Mouse (Mus musculus) erythroblast, embryonic 14.5 days (primary cell): ENCODE measurements around the gene Hgfac. TPM values are rescaled to one million over a fixed set of nuclear protein-coding genes. Genes with fewer than 3 reads are reported as not detected.

Experiments used
- H3K27me3 ChIP-seq: 2 replicates; pipeline ENCODE4 v1.6.1; 2012; ENCODE audit warnings: inconsistent platforms; ENCODE audit not compliant: control insufficient read depth
- H3K36me3 ChIP-seq: 2 replicates; pipeline ENCODE4 v1.6.1; 2012; ENCODE audit warnings: mild to moderate bottlenecking, inconsistent platforms; ENCODE audit not compliant: control insufficient read depth
- H3K4me1 ChIP-seq: 2 replicates; pipeline ENCODE4 v1.6.1; 2012; ENCODE audit warnings: inconsistent platforms; ENCODE audit not compliant: control insufficient read depth
- H3K4me3 ChIP-seq: replicated peaks from 2 replicates; pipeline ENCODE3; 2012; ENCODE audit warnings: moderate library complexity, mild to moderate bottlenecking, inconsistent platforms
- H3K9me3 ChIP-seq: 2 replicates; pipeline ENCODE4 v1.6.1; 2012; ENCODE audit warnings: low read length, inconsistent platforms, mixed read lengths; ENCODE audit not compliant: control insufficient read depth
- GATA1 ChIP-seq: IDR thresholded peaks from 2 replicates; pipeline ENCODE4 v1.6.1; 2012; ENCODE audit warnings: low read length, inconsistent platforms, mixed read lengths
- TAL1 ChIP-seq: IDR thresholded peaks from 3 replicates; pipeline ENCODE4 v1.6.1; 2012; ENCODE audit warnings: low read length, inconsistent platforms, mixed read lengths
- polyA plus RNA-seq: library from polyadenylated mRNA; stranded (reverse); fragments of >175 nt; gene quantifications from 2 replicates; pipeline ENCODE4 v1.2.3, GENCODE M21; 2012

Hgfac gene
- polyA plus RNA-seq, 1 experiment, result 0.18 TPM

DNA sequence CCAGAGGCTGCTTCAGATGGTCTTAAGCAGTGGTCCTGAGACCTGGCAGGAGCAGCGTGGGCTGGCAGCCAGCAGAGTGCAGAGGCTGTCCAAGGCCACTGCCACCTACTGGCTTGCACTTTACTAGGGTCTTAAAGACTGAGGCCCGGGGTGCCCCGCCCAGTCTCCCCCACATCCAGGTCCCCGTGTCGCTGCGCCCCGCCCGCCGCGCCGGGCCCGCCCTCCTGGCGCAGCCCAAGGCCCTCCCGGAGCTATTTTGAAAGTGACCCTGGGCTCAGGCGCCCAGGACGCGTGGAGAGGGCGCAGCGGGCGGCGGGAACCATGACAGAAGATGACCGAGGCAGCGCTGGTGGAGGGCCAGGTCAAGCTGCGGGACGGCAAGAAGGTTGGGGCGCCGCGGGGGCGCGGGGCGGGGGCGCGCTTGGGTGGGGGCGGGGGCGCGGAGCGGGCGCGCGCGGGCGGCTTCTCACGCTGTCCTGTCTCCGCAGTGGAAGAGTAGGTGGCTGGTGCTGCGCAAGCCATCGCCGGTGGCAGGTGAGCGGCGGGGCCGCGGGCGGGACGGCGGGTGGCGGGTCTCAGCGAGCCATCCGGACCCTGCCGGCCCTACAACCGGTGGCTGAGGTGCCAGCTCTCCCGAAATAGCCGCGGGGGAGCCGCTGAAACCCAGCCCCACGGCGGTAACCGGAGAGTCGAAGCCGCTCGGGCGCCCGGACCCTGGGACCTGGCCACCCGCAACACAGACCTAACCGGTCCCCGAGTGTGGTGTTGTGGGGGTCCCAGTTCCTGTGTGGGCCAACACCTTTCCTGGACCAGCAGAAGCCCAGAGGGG is 15.5 kb downstream of the Hgfac start, which contains the start of gene Dok7:
Dok7 (plus strand) TSS at position 163 of the 829 bp plus-strand sequence.
- peaks cover 71% of the 10 kb centered on the region for H3K27me3 ChIP-seq
- no peaks in the 10 kb centered on the region; the same call in 1 of the 2 replicates for H3K4me1 ChIP-seq
- no peaks in the 10 kb centered on the region for H3K36me3 ChIP-seq
- H3K4me3 ChIP-seq, result peak within 1 kb of the TSS; percentile 30
- no peaks in the 10 kb centered on the region for H3K9me3 ChIP-seq
- TF ChIP-seq GATA1 (no peak), TAL1 (no peak)

DNA sequence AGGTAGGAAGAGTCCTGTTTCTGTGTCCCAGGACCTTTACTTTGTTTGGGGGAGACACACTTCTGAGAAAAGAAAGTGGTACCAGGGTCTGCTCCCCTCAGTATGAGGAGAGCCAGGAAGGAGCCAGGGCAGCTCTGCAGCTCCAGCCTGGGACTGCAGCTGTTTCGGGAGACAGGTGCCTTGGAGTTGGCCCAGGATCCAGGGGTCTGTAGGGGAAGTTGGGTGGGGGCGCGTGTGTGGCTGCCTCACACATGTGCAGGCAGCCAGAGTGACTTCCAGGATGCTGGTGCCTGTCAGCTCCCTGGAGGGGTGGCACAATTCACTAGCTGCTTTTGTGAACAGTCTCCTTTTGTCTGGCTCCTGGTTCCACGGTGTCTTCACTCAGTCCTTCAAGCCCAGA is 16.3 kb downstream of the Hgfac start:
- Histone ChIP-seq H3K9me3 (no peaks in the 10 kb centered on the region), H3K4me3 (no peak overlapping the region), H3K4me1 (no peaks in the 10 kb centered on the region; the same call in 1 of the 2 replicates), H3K27me3 (peaks cover 67% of the 10 kb centered on the region), H3K36me3 (no peaks in the 10 kb centered on the region)
- no peak for TF ChIP-seq TAL1
- no peak for TF ChIP-seq GATA1

DNA sequence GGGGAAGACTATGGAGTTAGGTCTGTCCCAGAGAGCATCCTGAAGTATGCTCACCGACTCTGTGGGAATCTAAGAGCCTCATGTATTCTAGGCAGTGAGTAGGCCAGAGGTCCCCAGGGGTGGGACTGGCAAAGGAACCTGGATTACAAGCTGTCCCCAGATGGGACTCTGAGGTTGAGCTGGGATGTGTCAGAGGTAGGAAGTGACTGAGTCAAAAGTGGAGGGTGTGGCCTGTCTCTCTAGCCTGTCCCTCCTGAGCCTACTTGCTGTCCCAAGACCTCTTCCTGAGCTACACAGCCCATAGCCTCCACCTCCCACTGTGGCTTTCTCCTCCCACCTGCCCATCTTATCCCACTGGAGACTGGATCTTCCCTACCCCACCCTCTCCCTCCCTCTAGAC is 16.9 kb downstream of the Hgfac start:
- H3K9me3 ChIP-seq, result no peaks in the 10 kb centered on the region
- peaks cover 66% of the 10 kb centered on the region for H3K27me3 ChIP-seq
- H3K36me3 ChIP-seq, result no peaks in the 10 kb centered on the region
- H3K4me3 ChIP-seq, result no peak overlapping the region
- no peak for TF ChIP-seq GATA1
- TF ChIP-seq TAL1, result no peak
- H3K4me1 ChIP-seq, result no peaks in the 10 kb centered on the region; the same call in 1 of the 2 replicates

DNA sequence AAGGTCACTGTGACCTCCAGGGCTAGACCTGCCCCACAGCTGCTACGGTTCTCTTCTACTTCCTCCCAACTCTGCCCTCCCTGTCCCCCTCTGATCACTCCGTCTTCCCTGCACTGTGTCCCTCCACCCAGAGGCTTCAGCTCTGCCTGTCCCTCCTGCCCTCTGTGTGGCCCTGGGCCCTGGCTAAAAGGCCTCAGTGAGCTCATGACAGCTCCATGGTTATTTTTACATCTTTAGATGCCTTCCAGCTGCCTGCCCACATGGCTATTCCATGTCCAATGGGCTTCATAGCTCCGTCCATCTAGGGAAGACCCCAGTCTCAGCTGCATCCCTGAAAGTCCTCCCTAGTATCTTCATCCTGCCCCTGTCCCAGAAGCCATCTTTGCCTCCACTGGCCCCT is 18.8 kb downstream of the Hgfac start:
- H3K4me1 ChIP-seq, result no peaks in the 10 kb centered on the region; the same call in 1 of the 2 replicates

DNA sequence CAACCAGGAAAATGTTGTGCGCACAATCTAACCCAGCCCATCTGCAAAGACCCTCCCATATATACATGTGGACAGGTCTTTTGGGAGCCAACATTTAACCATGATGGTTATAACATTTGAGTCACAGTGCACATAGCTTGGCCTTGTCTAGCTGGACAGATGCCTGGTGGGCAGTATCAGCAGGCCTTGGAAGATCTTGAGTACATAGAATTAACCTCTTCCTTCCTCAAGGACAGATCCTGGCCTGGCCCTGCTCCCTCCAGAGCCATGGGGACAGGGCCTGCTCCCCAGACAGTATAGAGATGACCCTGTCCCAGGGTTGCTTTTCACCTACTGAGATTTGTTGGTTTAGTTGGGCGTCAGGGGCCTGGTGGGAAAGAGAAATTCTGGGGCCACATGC is 28.5 kb downstream of the Hgfac start:
- H3K4me1 ChIP-seq, result no peaks in the 10 kb centered on the region
- TF ChIP-seq GATA1 (no peak), TAL1 (no peak)
- no peaks in the 10 kb centered on the region for H3K36me3 ChIP-seq
- H3K27me3 ChIP-seq, result no peaks in the 10 kb centered on the region
- H3K9me3 ChIP-seq, result no peaks in the 10 kb centered on the region
- no peak overlapping the region for H3K4me3 ChIP-seq

More for the DNA sequence above, 18.8 kb downstream of the Hgfac start:
- no peak overlapping the region for H3K4me3 ChIP-seq
- H3K9me3 ChIP-seq, result no peaks in the 10 kb centered on the region
- no peaks in the 10 kb centered on the region for H3K36me3 ChIP-seq
- no peak for TF ChIP-seq TAL1
- no peak for TF ChIP-seq GATA1
- H3K27me3 ChIP-seq, result peaks cover 52% of the 10 kb centered on the region

DNA sequence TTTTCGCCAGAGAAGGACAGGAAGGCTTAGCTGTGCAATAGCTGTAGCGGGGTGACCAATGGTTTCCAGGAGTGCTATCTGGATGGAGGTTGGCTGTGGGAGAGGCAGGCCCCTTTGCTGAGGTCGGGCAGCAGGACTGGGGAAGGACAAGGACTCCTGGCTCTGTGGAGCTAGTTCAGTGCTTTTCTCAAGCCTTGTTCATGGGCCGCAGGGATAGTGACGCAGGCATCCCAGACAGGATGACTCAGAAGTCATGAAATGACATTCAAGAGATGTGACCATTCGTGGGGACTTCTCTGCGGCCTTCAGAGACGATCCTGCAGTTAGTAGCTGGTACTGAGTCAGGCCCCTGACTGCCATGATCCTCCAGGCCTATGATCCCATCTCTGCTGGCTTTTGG is 29.0 kb downstream of the Hgfac start:
- H3K36me3 ChIP-seq, result no peaks in the 10 kb centered on the region
- H3K9me3 ChIP-seq, result no peaks in the 10 kb centered on the region
- no peaks in the 10 kb centered on the region for H3K4me1 ChIP-seq
- no peak overlapping the region for H3K4me3 ChIP-seq
- TF ChIP-seq TAL1, result no peak
- TF ChIP-seq GATA1, result no peak
- no peaks in the 10 kb centered on the region for H3K27me3 ChIP-seq

DNA sequence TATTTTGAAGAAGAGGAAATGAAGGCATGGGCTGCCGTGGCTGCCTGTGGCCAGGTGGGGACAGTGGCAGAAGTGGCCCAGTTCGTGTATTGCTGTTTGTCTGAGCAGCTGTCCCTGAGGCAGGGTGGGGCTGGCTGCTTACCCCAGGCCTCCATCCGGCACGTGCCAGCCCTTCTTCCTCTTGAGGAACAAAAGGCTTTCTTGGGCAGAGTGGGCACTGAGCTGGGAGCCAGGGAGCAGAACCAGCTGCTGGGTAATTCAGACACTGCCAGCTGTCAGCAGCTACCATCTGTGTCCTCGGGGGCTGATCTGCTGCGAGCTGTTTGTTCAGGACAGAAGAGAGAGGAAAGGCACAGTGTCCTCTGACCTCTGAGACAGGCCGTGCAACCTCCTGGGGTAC is 29.6 kb downstream of the Hgfac start:
- Histone ChIP-seq H3K4me3 (no peak overlapping the region), H3K27me3 (no peaks in the 10 kb centered on the region)
- no peak for TF ChIP-seq TAL1
- no peak for TF ChIP-seq GATA1

DNA sequence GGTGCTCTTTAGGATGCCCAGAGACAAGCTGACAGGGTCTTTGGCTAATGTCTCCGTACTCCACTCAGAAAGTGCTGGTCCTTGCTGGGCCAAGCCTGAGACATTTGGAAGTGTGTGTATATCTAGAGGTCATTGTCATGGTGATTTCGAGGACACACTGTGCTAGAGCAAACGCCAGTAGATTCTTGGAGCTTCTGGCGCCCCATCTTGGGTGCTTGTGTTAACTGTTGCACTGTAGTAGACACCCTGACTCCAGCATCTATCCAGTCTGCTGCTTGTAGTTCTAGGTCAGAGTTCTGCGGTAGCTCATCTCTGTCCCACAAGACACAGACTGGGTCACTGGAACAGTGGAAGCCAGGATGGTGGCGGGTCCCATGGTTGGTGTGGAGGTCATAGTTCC is 30.5 kb downstream of the Hgfac start:
- no peaks in the 10 kb centered on the region for H3K4me1 ChIP-seq
- TF ChIP-seq GATA1 (no peak), TAL1 (no peak)
- H3K27me3 ChIP-seq, result no peaks in the 10 kb centered on the region; the same call in 1 of the 2 replicates
- no peak overlapping the region for H3K4me3 ChIP-seq
- no peaks in the 10 kb centered on the region for H3K36me3 ChIP-seq
- no peaks in the 10 kb centered on the region for H3K9me3 ChIP-seq

More for the DNA sequence above, 29.6 kb downstream of the Hgfac start:
- no peaks in the 10 kb centered on the region for H3K4me1 ChIP-seq
- no peaks in the 10 kb centered on the region for H3K36me3 ChIP-seq
- H3K9me3 ChIP-seq, result no peaks in the 10 kb centered on the region

DNA sequence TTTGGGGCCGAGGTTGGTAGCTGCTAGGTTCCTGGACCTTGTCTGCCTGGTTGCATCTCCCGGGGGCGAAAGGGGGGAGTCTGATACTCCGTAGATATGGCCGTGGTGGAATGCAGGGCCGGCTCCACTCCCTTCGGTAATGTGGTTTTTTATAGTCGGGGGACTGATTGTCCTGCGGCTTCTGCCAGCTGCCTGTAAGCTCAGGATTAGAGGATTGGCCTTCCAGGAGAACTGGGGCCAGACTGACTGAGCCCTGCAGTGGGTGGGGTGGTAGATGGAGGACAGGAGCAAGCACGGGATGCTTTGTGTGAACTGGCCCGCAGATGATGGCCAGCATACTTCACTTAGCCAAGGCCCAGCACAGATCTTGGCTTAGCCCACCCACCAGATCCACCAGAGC is 31.9 kb downstream of the Hgfac start:
- Histone ChIP-seq H3K27me3 (no peaks in the 10 kb centered on the region; the same call in none of the 2 replicates), H3K4me1 (no peaks in the 10 kb centered on the region), H3K36me3 (no peaks in the 10 kb centered on the region), H3K9me3 (no peaks in the 10 kb centered on the region), H3K4me3 (no peak overlapping the region)
- TF ChIP-seq TAL1, result no peak
- no peak for TF ChIP-seq GATA1

DNA sequence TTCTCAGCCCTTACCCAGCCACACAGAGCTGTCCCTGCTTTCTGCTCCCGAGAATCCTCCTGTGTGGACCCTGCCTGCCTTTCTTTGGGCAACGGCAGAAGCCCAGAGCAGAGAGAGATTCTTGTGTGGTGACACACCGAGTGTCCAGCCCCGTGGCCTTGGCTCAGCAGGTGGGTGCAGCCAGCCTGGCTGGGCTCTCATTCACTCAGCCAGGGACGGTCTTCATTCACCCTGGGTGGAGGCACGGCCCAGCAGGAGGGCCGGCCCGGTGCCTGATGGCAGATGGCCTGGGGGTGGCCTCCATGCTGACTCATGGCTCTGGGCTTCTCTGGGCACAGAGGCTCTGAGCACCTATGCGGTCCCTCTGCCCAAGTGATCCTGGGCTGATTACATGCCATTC is 32.7 kb downstream of the Hgfac start:
- Histone ChIP-seq H3K36me3 (no peaks in the 10 kb centered on the region), H3K9me3 (no peaks in the 10 kb centered on the region), H3K4me3 (no peak overlapping the region), H3K4me1 (no peaks in the 10 kb centered on the region), H3K27me3 (peaks cover 5% of the 10 kb centered on the region)
- TF ChIP-seq TAL1, result no peak
- no peak for TF ChIP-seq GATA1
